Mouse (Mus musculus): ENCODE results near the gene Zfp715. TPM values are rescaled to one million over a fixed set of nuclear protein-coding genes. Genes with fewer than 3 reads are reported as not detected.
"Not testable (repeated sequence)": the region's sequence is repeated elsewhere in the genome, so short reads cannot be mapped to it uniquely, and the experiment has no call there.

Zfp715 gene
- polyA plus RNA-seq, 1 experiment from 2014 or later = 11.3 TPM

DNA sequence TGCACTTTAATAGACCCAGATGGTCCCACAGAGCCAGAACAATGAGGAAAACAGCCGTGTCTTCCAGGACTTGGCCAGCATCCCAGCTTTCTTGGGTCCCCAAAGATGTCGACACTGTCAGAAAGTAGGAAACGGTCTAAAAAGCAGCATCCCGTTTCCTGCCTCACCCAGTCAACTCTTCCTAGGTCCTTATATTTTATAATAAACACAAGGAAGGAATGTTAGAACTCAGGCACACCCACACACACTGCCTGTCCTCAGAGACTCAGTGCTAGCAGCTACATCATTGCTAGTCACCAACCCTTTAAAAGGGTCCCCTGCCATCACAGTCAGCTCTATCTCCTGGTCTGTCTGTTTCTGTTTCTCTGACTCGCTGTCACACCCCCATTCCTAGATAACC lies 35.7 kb downstream of the Zfp715 start:
- Histone ChIP-seq H3K4me3 (no peak overlapping the region), H3K27me3 (ENCODE audit: poor library complexity, severe bottlenecking) (no peaks in the 10 kb centered on the region), H3K36me3 (replicated peaks) (no peaks in the 10 kb centered on the region), H3K27ac (no peak overlapping the region), H3K9me3 (peaks cover 8% of the 10 kb centered on the region; the same call in 1 of the 2 replicates), H3K4me1 (no peaks in the 10 kb centered on the region)
- no peak for DNase-seq (ENCODE audit: extremely low spot score, low spot score)
- 72% methylated on average over 5 of the region's 5 CpGs for WGBS

- H3K36me3 ChIP-seq (replicated peaks); H3K4me1 ChIP-seq; H3K27me3 ChIP-seq (ENCODE audit: poor library complexity, severe bottlenecking); DNase-seq (ENCODE audit: extremely low spot score, low spot score); H3K27ac ChIP-seq; H3K4me3 ChIP-seq: not testable (repeated sequence)
- 54% methylated on average over 7 of the region's 7 CpGs for WGBS
- peaks cover 17% of the 10 kb centered on the region; the same call in 1 of the 2 replicates for H3K9me3 ChIP-seq
Measured at GRCm38 (mm10) chr7:43276178-43276577, 36.9 kb downstream of the Zfp715 start.

GRCm38 (mm10) chr7:43273476-43273875 lies 39.6 kb downstream of the Zfp715 start:
- 89% methylated on average over 1 of the region's 1 CpGs for WGBS
- Histone ChIP-seq H3K36me3 (replicated peaks) (no peaks in the 10 kb centered on the region), H3K27ac (no peak overlapping the region), H3K9me3 (peaks cover 16% of the 10 kb centered on the region; the same call in 1 of the 2 replicates), H3K27me3 (ENCODE audit: poor library complexity, severe bottlenecking) (no peaks in the 10 kb centered on the region), H3K4me1 (no peaks in the 10 kb centered on the region), H3K4me3 (no peak overlapping the region)
- no peak for DNase-seq (ENCODE audit: extremely low spot score, low spot score)

DNA sequence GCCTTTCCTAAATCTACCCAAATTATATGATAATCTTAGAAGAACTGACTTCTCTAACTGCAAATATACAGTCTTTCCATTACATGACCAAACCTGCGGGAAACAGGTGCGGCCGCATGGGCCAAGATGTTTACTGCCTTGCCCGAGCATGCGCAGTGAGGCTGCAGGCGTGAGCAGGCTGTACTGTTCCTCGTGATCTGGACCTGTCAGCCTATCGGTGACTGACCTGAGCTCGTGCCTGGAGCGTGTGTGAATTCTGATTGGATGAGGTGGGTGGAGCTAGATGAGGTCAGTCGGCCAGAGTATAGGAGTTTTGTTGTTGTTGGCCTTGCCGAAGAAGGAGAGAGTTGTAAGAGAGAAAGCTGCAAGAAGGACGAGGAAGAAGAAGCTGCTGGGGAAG lies 45.7 kb downstream of the Zfp715 start:
- peaks cover 45% of the 10 kb centered on the region for H3K9me3 ChIP-seq
- WGBS = 90% methylated on average over 13 of the region's 13 CpGs
- H3K27me3 ChIP-seq (ENCODE audit: poor library complexity, severe bottlenecking); H3K4me3 ChIP-seq; H3K4me1 ChIP-seq; DNase-seq (ENCODE audit: extremely low spot score, low spot score); H3K27ac ChIP-seq; H3K36me3 ChIP-seq (replicated peaks): not testable (repeated sequence)

GRCm38 (mm10) chr7:43253540-43253939 lies 59.6 kb downstream of the Zfp715 start:
- 88% methylated on average over 7 of the region's 7 CpGs for WGBS
- peaks cover 47% of the 10 kb centered on the region for H3K9me3 ChIP-seq
- no peak for DNase-seq (ENCODE audit: extremely low spot score, low spot score)
- no peak overlapping the region for H3K27ac ChIP-seq
- no peaks in the 10 kb centered on the region for H3K36me3 ChIP-seq (replicated peaks)
- no peaks in the 10 kb centered on the region for H3K4me1 ChIP-seq
- H3K27me3 ChIP-seq (ENCODE audit: poor library complexity, severe bottlenecking) = no peaks in the 10 kb centered on the region
- H3K4me3 ChIP-seq = no peak overlapping the region

DNA sequence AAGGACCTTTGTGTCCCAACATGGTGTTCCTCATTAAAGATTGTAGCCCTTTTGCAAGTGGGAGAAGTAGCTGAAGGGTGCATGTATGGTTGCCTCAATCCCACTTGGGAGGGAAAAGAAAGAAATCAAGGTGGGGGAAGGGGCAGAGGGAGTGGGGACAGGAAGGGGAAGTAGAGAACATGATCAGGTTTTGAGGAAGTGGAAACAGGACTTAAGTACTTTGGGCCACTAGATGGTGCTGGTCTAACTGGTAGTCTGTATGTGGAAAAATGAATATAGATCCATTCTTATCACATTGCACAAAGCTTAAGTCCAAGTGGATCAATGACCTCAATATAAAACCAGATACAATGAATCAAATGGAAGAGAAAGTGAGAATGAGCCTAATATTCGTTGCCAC lies 62.4 kb downstream of the Zfp715 start:
- 76% methylated on average over 1 of the region's 1 CpGs for WGBS
- peaks cover 37% of the 10 kb centered on the region for H3K9me3 ChIP-seq
- H3K4me1 ChIP-seq; H3K36me3 ChIP-seq (replicated peaks); DNase-seq (ENCODE audit: extremely low spot score, low spot score); H3K27ac ChIP-seq; H3K27me3 ChIP-seq (ENCODE audit: poor library complexity, severe bottlenecking); H3K4me3 ChIP-seq: not testable (repeated sequence)

Other genes starting within 250 kb of the Zfp715 start
- gene Zfp936, start 199.1 kb downstream of the Zfp715 start, polyA plus RNA-seq (2016; fragmentation: Nextera tagmentation; extraction: Ambion mirVana) = not detected in 2 replicates
- gene Siglecf, start 38.0 kb upstream of the Zfp715 start, polyA plus RNA-seq (2016; fragmentation: Nextera tagmentation; extraction: Ambion mirVana) = 0.15 and 0.25 TPM in 2 replicates
- 0.15 TPM in 1 of 2 replicates, not detected in the other for gene Siglecg, start 94.9 kb upstream of the Zfp715 start, polyA plus RNA-seq (2016; fragmentation: Nextera tagmentation; extraction: Ambion mirVana)
- gene Lim2, start 114.4 kb upstream of the Zfp715 start, polyA plus RNA-seq (2016; fragmentation: Nextera tagmentation; extraction: Ambion mirVana) = not detected in 2 replicates
- not detected in 2 replicates for gene Nkg7, start 123.8 kb upstream of the Zfp715 start, polyA plus RNA-seq (2016; fragmentation: Nextera tagmentation; extraction: Ambion mirVana)
- not detected in 2 replicates for gene Cldnd2, start 127.5 kb upstream of the Zfp715 start, polyA plus RNA-seq (2016; fragmentation: Nextera tagmentation; extraction: Ambion mirVana)
- 249 TPM in 2 replicates for gene Etfb, start 130.8 kb upstream of the Zfp715 start, polyA plus RNA-seq (2016; fragmentation: Nextera tagmentation; extraction: Ambion mirVana)
- 0.31 and 0.50 TPM in 2 replicates for gene Gm45233, start 130.8 kb upstream of the Zfp715 start, polyA plus RNA-seq (2016; fragmentation: Nextera tagmentation; extraction: Ambion mirVana)
- 2.1 and 2.7 TPM in 2 replicates for gene Vsig10l, start 149.9 kb upstream of the Zfp715 start, polyA plus RNA-seq (2016; fragmentation: Nextera tagmentation; extraction: Ambion mirVana)
- gene Iglon5, start 176.8 kb upstream of the Zfp715 start, polyA plus RNA-seq (2016; fragmentation: Nextera tagmentation; extraction: Ambion mirVana) = 0.80 and 1.1 TPM in 2 replicates
- not detected in 2 replicates for gene 4931406B18Rik, start 192.6 kb upstream of the Zfp715 start, polyA plus RNA-seq (2016; fragmentation: Nextera tagmentation; extraction: Ambion mirVana)
- 0.70 and 0.86 TPM in 2 replicates for gene Cd33, start 231.1 kb upstream of the Zfp715 start, polyA plus RNA-seq (2016; fragmentation: Nextera tagmentation; extraction: Ambion mirVana)
- gene Zfp658, start 249.0 kb upstream of the Zfp715 start, polyA plus RNA-seq (2016; fragmentation: Nextera tagmentation; extraction: Ambion mirVana) = 4.8 and 5.1 TPM in 2 replicates

Measured in forebrain, embryonic 10.5 days (tissue).